Mouse (Mus musculus): Measurements from ENCODE around the gene Dst.

Dst gene

GRCm38 (mm10) chr1:33927466-33927865, 19.4 kb downstream of the Dst start:
- DNase-seq (ENCODE audit: inconsistent age in 2 of 2, low spot score in 1 of 2) = no peak

GRCm38 (mm10) chr1:33931791-33932190, 23.8 kb downstream of the Dst start:
- DNase-seq (ENCODE audit: inconsistent age in 2 of 2, low spot score in 1 of 2) = no peak

- DNase-seq (ENCODE audit: inconsistent age in 2 of 2, low spot score in 1 of 2) = no peak
These were observed 24.2 kb downstream of the Dst start for GRCm38 (mm10) chr1:33932196-33932595.

- no peak for DNase-seq (ENCODE audit: inconsistent age in 2 of 2, low spot score in 1 of 2)
These were observed 24.9 kb downstream of the Dst start for GRCm38 (mm10) chr1:33932845-33933499.

- DNase-seq (ENCODE audit: inconsistent age in 2 of 2, low spot score in 1 of 2) = no peak
These were observed 27.9 kb downstream of the Dst start for GRCm38 (mm10) chr1:33935946-33936345.

- DNase-seq (ENCODE audit: inconsistent age in 2 of 2, low spot score in 1 of 2) = no peak
These were observed 31.8 kb downstream of the Dst start for GRCm38 (mm10) chr1:33939828-33940227.

GRCm38 (mm10) chr1:33940364-33940928, 32.4 kb downstream of the Dst start:
- DNase-seq (ENCODE audit: inconsistent age in 2 of 2, low spot score in 1 of 2) = no peak

GRCm38 (mm10) chr1:33942638-33943037, 34.6 kb downstream of the Dst start:
- DNase-seq (ENCODE audit: inconsistent age in 2 of 2, low spot score in 1 of 2) = no peak

GRCm38 (mm10) chr1:33943943-33944342, 35.9 kb downstream of the Dst start:
- no peak for DNase-seq (ENCODE audit: inconsistent age in 2 of 2, low spot score in 1 of 2)

GRCm38 (mm10) chr1:33944977-33945750, 37.1 kb downstream of the Dst start:
- DNase-seq (ENCODE audit: inconsistent age in 2 of 2, low spot score in 1 of 2) = peak; percentile 31 to 64

- DNase-seq (ENCODE audit: inconsistent age in 2 of 2, low spot score in 1 of 2) = no peak
These were observed 37.7 kb downstream of the Dst start for GRCm38 (mm10) chr1:33945756-33946155.

GRCm38 (mm10) chr1:33946601-33947395, 38.8 kb downstream of the Dst start:
- DNase-seq (ENCODE audit: inconsistent age in 2 of 2, low spot score in 1 of 2) = peak in 1 of 2 experiments; percentile 19

GRCm38 (mm10) chr1:33947838-33948237, 39.8 kb downstream of the Dst start:
- no peak for DNase-seq (ENCODE audit: inconsistent age in 2 of 2, low spot score in 1 of 2)

GRCm38 (mm10) chr1:33948511-33948910, 40.5 kb downstream of the Dst start:
- no peak for DNase-seq (ENCODE audit: inconsistent age in 2 of 2, low spot score in 1 of 2)

GRCm38 (mm10) chr1:33955626-33956025, 47.6 kb downstream of the Dst start:
- DNase-seq (ENCODE audit: inconsistent age in 2 of 2, low spot score in 1 of 2) = no peak

GRCm38 (mm10) chr1:33960439-33960838, 52.4 kb downstream of the Dst start:
- DNase-seq (ENCODE audit: inconsistent age in 2 of 2, low spot score in 1 of 2) = no peak

GRCm38 (mm10) chr1:33964643-33965042, 56.6 kb downstream of the Dst start:
- DNase-seq (ENCODE audit: inconsistent age in 2 of 2, low spot score in 1 of 2) = peak; percentile 40 to 86

GRCm38 (mm10) chr1:33965824-33966223, 57.8 kb downstream of the Dst start:
- no peak for DNase-seq (ENCODE audit: inconsistent age in 2 of 2, low spot score in 1 of 2)

- DNase-seq (ENCODE audit: inconsistent age in 2 of 2, low spot score in 1 of 2) = peak in 1 of 2 experiments; percentile 76
These were observed 58.3 kb downstream of the Dst start for GRCm38 (mm10) chr1:33966328-33966727.

- no peak for DNase-seq (ENCODE audit: inconsistent age in 2 of 2, low spot score in 1 of 2)
These were observed 59.2 kb downstream of the Dst start for GRCm38 (mm10) chr1:33967206-33967605.

- DNase-seq (ENCODE audit: inconsistent age in 2 of 2, low spot score in 1 of 2) = no peak
These were observed 61.9 kb downstream of the Dst start for GRCm38 (mm10) chr1:33969910-33970309.
